Mouse (Mus musculus): ENCODE data around the gene Cacna1c. TPM values are rescaled to one million over a fixed set of nuclear protein-coding genes. Genes with fewer than 3 reads are reported as not detected.

The Cacna1c gene
- polyA plus RNA-seq, 2 experiments: 8.9 to 29.0 TPM

GRCm38 (mm10) chr6:119110369-119110768 lies 85.8 kb downstream of the Cacna1c start:
- 82% methylated on average over 5 of the region's 5 CpGs for WGBS
- TF ChIP-seq POLR2A (IDR thresholded peaks at IDR 0.05; ENCODE audit: borderline replicate concordance, extremely low read depth, insufficient read depth, insufficient read length): no peak
- Histone ChIP-seq H3K9me3 (ENCODE audit: control insufficient read depth, low read length) (no peaks in the 10 kb centered on the region), H3K4me1 (ENCODE audit: control insufficient read depth, insufficient read depth, low read length) (peaks cover 13% of the 10 kb centered on the region; the same call in 1 of the 2 replicates), H3K36me3 (ENCODE audit: control insufficient read depth, insufficient read depth, low read length) (no peaks in the 10 kb centered on the region), H3K27ac (replicated peaks; ENCODE audit: low read depth, low read length) (no peak overlapping the region), H3K4me2 (replicated peaks; ENCODE audit: low read depth, low read length, severe bottlenecking) (no peak overlapping the region), H3K4me3 (replicated peaks; ENCODE audit: low read length) (no peak overlapping the region), H3K9ac (ENCODE audit: low read depth, low read length, severe bottlenecking) (no peak overlapping the region), H3K27me3 (ENCODE audit: control insufficient read depth, insufficient read depth, low read length) (0 out of 2 replicates have a peak, but pooled peaks cover 4% of the 10 kb centered on the region)
- no peak for DNase-seq (ENCODE audit: low spot score)
- ATAC-seq (ENCODE audit: low FRiP score, low read depth): no peak

GRCm38 (mm10) chr6:119108466-119109394 lies 87.5 kb downstream of the Cacna1c start:
- no peaks in the 10 kb centered on the region for H3K36me3 ChIP-seq (ENCODE audit: control insufficient read depth, insufficient read depth, low read length)
- DNase-seq (ENCODE audit: low spot score): peak; percentile 78
- TF ChIP-seq POLR2A (IDR thresholded peaks at IDR 0.05; ENCODE audit: borderline replicate concordance, extremely low read depth, insufficient read depth, insufficient read length): no peak
- peak overlapping the region; percentile 89 for H3K4me2 ChIP-seq (replicated peaks; ENCODE audit: low read depth, low read length, severe bottlenecking)
- peak overlapping the region; percentile 83 for H3K9ac ChIP-seq (ENCODE audit: low read depth, low read length, severe bottlenecking)
- no peaks in the 10 kb centered on the region for H3K9me3 ChIP-seq (ENCODE audit: control insufficient read depth, low read length)
- WGBS: under 1% methylated on average over 27 of the region's 93 CpGs
- H3K27me3 ChIP-seq (ENCODE audit: control insufficient read depth, insufficient read depth, low read length): 0 out of 2 replicates have a peak, but pooled peaks cover 4% of the 10 kb centered on the region
- peaks cover 13% of the 10 kb centered on the region; the same call in 1 of the 2 replicates for H3K4me1 ChIP-seq (ENCODE audit: control insufficient read depth, insufficient read depth, low read length)
- H3K27ac ChIP-seq (replicated peaks; ENCODE audit: low read depth, low read length): peak overlapping the region; percentile 94
- peak overlapping the region; percentile 67 for H3K4me3 ChIP-seq (replicated peaks; ENCODE audit: low read length)
- ATAC-seq (ENCODE audit: low FRiP score, low read depth): peak; percentile 66

GRCm38 (mm10) chr6:119107856-119108465 lies 88.3 kb downstream of the Cacna1c start:
- H3K36me3 ChIP-seq (ENCODE audit: control insufficient read depth, insufficient read depth, low read length): no peaks in the 10 kb centered on the region
- peak; percentile 19 for ATAC-seq (ENCODE audit: low FRiP score, low read depth)
- H3K4me2 ChIP-seq (replicated peaks; ENCODE audit: low read depth, low read length, severe bottlenecking): peak overlapping the region; percentile 89
- peak overlapping the region; percentile 83 for H3K9ac ChIP-seq (ENCODE audit: low read depth, low read length, severe bottlenecking)
- peaks cover 13% of the 10 kb centered on the region; the same call in 1 of the 2 replicates for H3K4me1 ChIP-seq (ENCODE audit: control insufficient read depth, insufficient read depth, low read length)
- H3K9me3 ChIP-seq (ENCODE audit: control insufficient read depth, low read length): no peaks in the 10 kb centered on the region
- TF ChIP-seq POLR2A (IDR thresholded peaks at IDR 0.05; ENCODE audit: borderline replicate concordance, extremely low read depth, insufficient read depth, insufficient read length): no peak
- H3K27me3 ChIP-seq (ENCODE audit: control insufficient read depth, insufficient read depth, low read length): 0 out of 2 replicates have a peak, but pooled peaks cover 4% of the 10 kb centered on the region
- WGBS: under 1% methylated on average over 34 of the region's 58 CpGs
- DNase-seq (ENCODE audit: low spot score): peak; percentile 31
- H3K4me3 ChIP-seq (replicated peaks; ENCODE audit: low read length): peak overlapping the region; percentile 67
- H3K27ac ChIP-seq (replicated peaks; ENCODE audit: low read depth, low read length): peak overlapping the region; percentile 94

- WGBS: under 1% methylated on average over 43 of the region's 69 CpGs
- H3K4me2 ChIP-seq (replicated peaks; ENCODE audit: low read depth, low read length, severe bottlenecking): peak overlapping the region; percentile 89
- ATAC-seq (ENCODE audit: low FRiP score, low read depth): peak; percentile 35; the same call in 1 of the 2 replicates
Measured at GRCm38 (mm10) chr6:119107140-119107855, 88.9 kb downstream of the Cacna1c start.

More at GRCm38 (mm10) chr6:119107140-119107855, 88.9 kb downstream of the Cacna1c start:
- peak; percentile 57 for DNase-seq (ENCODE audit: low spot score)
- Histone ChIP-seq H3K4me3 (replicated peaks; ENCODE audit: low read length) (peak overlapping the region; percentile 67), H3K9me3 (ENCODE audit: control insufficient read depth, low read length) (no peaks in the 10 kb centered on the region), H3K36me3 (ENCODE audit: control insufficient read depth, insufficient read depth, low read length) (no peaks in the 10 kb centered on the region), H3K27ac (replicated peaks; ENCODE audit: low read depth, low read length) (peak overlapping the region; percentile 94), H3K27me3 (ENCODE audit: control insufficient read depth, insufficient read depth, low read length) (0 out of 2 replicates have a peak, but pooled peaks cover 4% of the 10 kb centered on the region), H3K4me1 (ENCODE audit: control insufficient read depth, insufficient read depth, low read length) (peaks cover 13% of the 10 kb centered on the region; the same call in 1 of the 2 replicates), H3K9ac (ENCODE audit: low read depth, low read length, severe bottlenecking) (peak overlapping the region; percentile 83)
- no peak for TF ChIP-seq POLR2A (IDR thresholded peaks at IDR 0.05; ENCODE audit: borderline replicate concordance, extremely low read depth, insufficient read depth, insufficient read length)

Measured in limb, embryonic 14.5 days (tissue).